Mouse (Mus musculus) left cerebral cortex, adult 2 months (tissue): ENCODE data around the gene Evl. TPM values are rescaled to one million over a fixed set of nuclear protein-coding genes. Genes with fewer than 3 reads are reported as not detected.

ENCODE experiments used
- DNase-seq, 2 experiments: peaks; one replicate each; pipeline ENCODE4 v3.0.0; 2021 to 2022; ENCODE audit warnings: low spot score in 2 of 2, mixed read lengths in 1 of 2; ENCODE audit errors: extremely low spot score in 1 of 2
- H3K27ac ChIP-seq: fragments of 200-600 bp; 2 replicates; pipeline ENCODE4 v1.8.1; 2022
- H3K4me3 ChIP-seq: fragments of 200-600 bp; 2 replicates; pipeline ENCODE4 v1.8.1; 2022
- CTCF ChIP-seq: fragments of 200-600 bp; IDR thresholded peaks from 2 replicates; pipeline ENCODE4 v1.8.1; 2022; ENCODE audit warnings: antibody characterized with exemption, mild to moderate bottlenecking, moderate library complexity
- intact Hi-C: fragments of 180-260 bp; cut with DNase I; formaldehyde crosslinking; loops from one replicate; pipeline ENCODE4 v1.15.1; 2025
- microRNA-seq, 2 experiments: library from miRNA; unstranded; fragments of <30 nt; microRNA quantifications; one replicate each; pipeline ENCODE4 v1.2.0; 2021
- total RNA-seq, 2 experiments: library from RNA; stranded (reverse); gene quantifications; 2 replicates each; pipeline ENCODE4 v1.2.3; 2021

Gene Evl
- total RNA-seq, 2 experiments from 2014 or later, result 242 to 249 TPM

- no peak for DNase-seq
- Histone ChIP-seq H3K4me3 (no peak overlapping the region), H3K27ac (no peak overlapping the region)
- intact Hi-C loops, result no loop called here
- no peak for TF ChIP-seq CTCF
Measured at GRCm38 (mm10) chr12:108737838-108738237, 183.3 kb downstream of the Evl start.

Small RNAs within 50 kb of the gene (microRNA-seq; reads per million reads assigned to microRNA genes)
- gene Gm23872 (0 reads per million in 2 experiments), gene Mir342 (3,566 to 4,802 reads per million in 2 experiments)

Other genes starting within 250 kb of the Evl start
- 1 to 10 TPM; 7.1 to 7.4 TPM for gene Hhipl1, start 248.4 kb upstream of the Evl start, total RNA-seq
- gene Cyp46a1, start 220.3 kb upstream of the Evl start, total RNA-seq, result 100 to 1,000 TPM; 270 to 290 TPM
- gene Eml1, start 183.8 kb upstream of the Evl start, total RNA-seq, result 10 to 100 TPM; 65.7 to 68.2 TPM
- 1 to 10 TPM; 4.8 to 5.5 TPM for gene Degs2, start 147.6 kb downstream of the Evl start, total RNA-seq
- gene Yy1, start 238.3 kb downstream of the Evl start, total RNA-seq, result 10 to 100 TPM; 51.1 to 51.9 TPM